Mouse (Mus musculus) cerebellum, adult 18-20 months (tissue): Measurements from ENCODE around the gene Tcl1b1.
A peak's percentile ranks its signal among the peaks of the same experiment; 100 is the strongest.
"Not testable (repeated sequence)": the region's sequence is repeated elsewhere in the genome, so short reads cannot be mapped to it uniquely, and the experiment has no call there.

Experiments
- DNase-seq, 2 experiments: peaks; one replicate each; pipeline ENCODE4 v3.0.0; 2021

Tcl1b1 gene

DNA sequence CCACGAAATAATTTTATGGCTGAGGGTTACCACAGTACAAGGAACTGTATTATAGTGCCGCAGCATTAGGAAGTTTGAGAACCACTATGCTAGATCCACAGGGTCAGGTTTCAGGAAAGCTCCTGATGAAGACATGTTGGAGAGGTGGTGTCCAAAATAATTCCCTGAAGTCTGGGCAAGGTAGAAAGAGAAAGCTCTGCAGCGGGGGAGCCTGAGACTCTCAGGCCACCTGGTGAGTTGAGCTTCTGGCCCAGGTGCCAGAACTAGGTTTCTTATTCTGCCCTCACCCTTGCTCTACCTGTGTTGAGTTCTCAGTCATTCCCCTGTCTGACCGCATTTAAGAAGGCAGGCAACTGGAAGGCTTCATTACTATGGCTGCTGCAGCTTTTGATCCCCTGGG, at the start of gene Tcl1b1:
Gene Tcl1b1, plus strand, starts transcription at position 301 of the 400 bp plus-strand sequence.
- DNase-seq: no peak

DNA sequence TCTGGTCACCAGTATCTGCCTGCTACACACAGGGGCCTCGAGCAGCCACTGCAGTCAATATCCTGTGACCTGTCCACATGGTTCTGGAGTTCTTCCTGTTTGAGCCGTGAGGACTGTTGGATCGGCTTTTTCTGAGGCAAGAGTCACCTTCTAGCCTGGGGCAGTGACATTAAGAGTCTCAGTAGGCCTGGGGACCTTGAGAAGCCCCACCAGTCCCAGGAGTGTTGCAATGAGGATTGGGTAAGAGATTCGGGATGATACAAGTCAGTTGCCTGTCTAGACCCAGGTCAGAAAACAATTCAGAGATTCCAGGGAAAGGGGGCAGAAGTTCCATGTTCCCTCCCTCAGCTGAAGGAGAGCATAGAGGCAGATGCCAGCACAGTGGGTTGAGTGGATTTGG, 49.7 kb upstream of the Tcl1b1 start:
- no peak for DNase-seq

DNA sequence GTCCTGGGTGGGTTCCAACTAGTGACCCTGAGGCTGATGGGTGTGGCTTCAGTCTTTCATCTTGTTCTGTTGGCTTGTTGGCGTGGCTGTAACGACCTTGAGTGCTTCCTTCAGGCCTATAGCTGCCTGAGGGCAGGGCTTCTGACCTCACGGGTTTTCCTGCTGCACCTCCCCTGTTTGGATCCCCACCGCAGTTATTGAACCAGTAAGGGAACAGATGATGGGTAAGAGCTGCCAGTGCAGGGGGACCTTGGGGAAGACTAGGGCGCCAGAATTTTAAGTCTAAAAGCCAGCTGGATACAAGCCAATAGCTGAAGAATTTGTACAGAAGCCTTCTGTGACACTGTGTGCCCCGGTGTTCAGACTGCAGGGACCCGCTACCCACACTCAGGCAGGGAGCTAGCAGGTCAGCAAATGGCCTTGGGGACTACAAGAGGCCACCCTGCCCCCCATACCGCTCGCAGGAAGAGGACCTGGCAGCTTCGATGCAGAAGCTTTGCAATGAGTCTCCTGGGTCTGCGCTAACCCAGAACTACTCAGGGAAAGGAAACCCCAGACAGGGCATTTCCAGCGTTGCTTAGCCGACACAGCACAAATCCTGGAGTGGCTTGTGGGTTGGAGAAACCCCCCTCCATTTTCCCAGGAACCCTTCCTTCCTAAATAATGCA, 47.0 kb upstream of the Tcl1b1 start:
- DNase-seq: no peak

DNA sequence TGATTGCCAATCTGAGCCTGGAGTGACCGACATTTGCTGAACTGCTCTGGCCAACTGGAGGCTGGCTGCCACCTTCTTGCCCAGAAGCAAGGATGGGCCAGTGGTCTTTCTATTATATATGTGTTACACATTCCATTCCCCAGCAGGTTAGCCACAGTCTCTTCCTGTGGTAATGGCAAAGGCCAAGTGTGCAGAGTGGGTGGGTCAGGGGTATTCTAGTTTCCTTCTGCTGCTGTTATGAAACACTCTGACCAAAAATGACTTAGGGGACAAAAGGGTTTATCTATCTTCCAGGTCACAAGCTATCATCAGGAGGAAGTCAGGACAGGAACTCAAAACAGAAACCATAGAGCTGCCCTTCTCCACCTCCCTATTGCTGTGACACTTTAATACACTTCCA, 42.8 kb upstream of the Tcl1b1 start:
- no peak for DNase-seq

DNA sequence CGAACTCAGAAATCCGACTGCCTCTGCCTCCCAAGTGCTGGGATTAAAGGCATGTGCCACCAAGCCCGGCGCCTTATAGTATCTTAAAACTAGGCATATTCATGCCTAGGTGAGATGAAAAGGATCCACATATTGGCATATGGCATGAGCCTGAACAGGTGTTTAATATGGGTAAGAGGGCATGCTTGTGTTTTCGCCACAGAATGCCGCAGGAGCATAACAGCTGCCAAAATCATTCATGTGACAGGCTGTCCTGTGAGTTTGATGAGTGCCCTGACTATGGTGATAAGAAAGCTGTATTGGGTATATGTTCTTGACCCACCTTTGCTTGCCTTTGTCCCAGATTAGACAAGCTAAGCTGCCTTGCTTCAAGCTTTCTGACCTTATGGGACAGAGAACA, 34.1 kb upstream of the Tcl1b1 start:
- DNase-seq: no peak

DNA sequence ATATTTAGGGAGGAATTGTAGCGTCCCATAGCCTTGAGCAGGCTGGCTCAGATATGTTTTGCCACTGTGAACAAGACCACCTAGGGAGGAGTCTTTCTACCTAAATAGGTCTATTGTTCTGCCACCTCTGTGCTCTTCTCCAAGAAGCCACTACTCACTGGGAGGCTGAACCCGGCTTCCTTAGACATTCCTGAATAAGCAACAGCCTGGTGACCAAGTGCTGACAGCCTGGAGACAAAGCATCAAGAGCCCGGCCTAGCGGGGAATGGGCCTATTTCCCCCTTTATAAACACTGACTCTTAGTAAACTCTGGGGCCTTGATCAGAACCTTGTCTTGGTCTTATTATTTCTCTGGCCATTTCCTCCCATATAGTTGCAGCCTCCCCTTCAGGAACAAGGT, 33.0 kb upstream of the Tcl1b1 start:
- no peak for DNase-seq

DNA sequence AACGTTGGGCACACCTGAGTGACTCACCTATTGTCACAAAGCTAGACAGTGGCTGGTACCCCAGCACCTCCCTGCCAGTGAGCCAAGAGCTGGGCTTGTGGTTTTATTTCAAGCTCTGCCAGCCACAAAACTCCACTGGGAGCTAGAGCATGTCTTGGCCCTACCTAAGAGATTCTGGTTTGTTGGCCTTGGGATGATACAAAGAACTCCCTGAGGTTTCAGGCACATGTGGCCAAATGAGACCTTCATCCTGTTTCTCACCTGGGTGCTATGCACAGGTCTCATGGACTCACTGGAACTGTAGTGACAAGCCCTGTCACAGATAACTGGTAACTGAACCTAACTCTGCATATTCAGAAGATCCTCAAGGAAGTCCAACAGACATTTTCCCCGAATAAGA, 31.9 kb upstream of the Tcl1b1 start:
- no peak for DNase-seq

DNA sequence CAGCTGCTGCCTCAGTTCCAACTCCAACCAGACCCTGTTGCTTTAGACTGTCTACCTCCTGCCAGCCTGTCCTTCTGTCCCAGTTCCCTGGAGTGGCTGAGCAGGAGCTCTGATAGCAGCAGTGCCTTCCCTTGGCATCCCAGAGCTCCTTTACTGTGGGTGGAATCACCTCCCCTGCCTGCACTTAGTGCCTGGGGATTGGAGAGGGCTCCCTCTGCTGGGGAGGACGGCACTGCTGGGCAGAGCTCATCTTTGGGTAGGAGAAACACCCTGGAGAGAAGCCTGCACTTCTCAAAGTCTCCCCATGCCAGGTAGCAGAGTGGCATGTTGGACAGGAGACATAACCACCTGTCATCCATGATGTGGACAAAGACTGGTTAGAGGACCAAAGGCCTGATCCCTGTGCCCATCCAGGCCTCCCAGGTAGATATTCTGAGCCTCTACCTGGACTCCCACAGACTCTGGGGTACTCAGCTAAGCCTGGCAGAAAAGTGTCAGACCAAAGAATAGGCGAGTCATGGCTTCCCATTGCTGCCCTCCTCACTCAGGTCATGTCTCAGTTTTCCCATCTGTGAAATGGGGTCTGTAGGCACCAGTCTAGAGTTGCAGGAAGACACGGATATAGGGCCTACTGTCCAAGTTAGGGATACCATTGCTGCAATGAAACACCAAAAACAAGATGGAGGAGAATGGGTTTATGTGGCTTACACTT, 29.8 kb upstream of the Tcl1b1 start:
- DNase-seq: not testable (repeated sequence)

DNA sequence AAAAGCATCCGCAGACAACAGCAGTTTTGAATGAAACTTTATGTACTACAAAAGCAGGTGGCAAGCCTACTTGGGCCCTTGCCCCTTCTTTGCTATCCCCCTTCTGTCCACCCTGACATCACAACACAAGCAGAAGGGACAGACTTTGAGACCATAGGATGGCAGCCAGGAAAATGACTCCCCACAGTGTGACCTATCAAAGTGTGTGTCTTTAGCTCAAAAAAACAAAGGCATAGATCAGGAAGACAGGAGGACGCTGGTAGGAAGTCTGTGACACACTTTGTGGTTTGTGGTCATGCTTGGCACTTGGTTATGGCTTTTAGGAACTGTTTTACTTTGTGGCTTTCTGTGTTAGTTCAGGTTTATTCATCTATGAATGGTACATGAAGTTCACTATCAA, 25.3 kb upstream of the Tcl1b1 start:
- not testable (repeated sequence) for DNase-seq

DNA sequence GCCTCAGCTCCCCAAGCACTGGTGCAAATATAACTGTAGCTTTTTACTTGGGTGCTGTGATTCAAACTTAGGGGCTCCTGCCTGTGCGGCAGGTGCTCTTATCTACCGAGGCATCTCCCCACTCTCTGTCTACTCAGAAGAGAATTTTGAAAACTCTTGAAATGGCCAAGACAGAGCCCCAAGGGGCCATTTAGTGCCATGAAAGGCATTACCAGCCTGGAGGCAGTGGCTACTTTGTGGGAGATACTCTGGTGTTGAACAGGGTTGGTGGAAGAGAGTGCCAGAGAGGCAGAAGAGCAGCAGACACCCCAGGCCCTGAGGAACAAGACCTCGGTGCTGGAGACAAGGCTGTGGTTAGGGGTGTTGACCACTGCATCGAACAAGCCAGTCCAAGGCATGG, 24.7 kb upstream of the Tcl1b1 start:
- DNase-seq: not testable (repeated sequence)

DNA sequence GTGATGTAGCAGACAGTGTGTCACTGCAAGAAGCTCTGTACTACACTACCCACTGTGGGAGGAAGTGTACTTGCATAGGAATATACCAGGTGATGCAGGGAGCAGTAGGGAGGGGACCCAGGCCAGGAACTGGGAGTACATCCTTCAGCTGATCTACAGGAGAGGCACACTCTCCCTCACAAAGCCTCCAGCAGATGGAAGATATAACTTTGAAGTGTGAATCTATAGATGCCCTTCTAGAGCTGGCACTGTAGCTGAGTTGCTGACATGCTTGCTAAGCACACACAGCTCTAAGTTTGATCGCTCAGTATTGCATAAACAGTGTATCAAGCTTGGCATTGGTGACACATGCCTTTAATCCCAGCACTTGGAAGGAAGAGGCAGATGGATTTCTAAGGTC, 21.8 kb upstream of the Tcl1b1 start:
- DNase-seq: not testable (repeated sequence)

DNA sequence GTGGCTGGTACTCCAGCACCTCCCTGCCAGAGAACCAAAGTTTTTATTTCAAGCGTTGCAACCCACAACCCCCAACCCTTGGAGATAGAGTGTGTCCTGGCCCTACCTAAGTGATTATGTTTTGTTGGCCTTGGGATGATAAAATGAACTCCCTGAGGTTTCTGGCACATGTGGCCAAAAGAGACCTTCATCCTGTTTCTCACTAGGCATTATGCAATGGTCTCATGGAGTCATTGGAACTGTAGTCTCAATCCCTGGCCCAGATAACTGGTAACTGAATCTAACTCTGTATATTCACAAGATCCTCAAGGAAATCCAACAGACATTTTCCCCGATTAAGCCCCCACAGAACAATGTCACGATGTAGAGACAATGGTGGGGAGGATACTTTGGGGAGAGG, 16.4 kb upstream of the Tcl1b1 start:
- DNase-seq: no peak

DNA sequence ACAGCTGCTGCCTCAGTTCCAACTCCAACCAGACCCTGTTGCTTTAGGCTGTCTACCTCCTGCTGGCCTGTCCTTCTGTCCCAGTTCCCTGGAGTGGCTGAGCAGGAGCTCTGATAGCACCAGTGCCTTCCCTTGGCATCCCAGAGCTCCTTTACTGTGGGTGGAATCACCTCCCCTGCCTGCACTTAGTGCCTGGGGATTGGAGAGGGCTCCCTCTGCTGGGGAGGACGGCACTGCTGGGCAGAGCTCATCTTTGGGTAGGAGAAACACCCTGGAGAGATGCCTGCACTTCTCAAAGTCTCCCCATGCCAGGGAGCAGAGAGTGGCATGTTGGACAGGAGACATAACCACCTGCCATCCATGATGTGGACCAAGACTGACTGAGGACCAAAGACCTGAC, 14.6 kb upstream of the Tcl1b1 start:
- DNase-seq: not testable (repeated sequence)

DNA sequence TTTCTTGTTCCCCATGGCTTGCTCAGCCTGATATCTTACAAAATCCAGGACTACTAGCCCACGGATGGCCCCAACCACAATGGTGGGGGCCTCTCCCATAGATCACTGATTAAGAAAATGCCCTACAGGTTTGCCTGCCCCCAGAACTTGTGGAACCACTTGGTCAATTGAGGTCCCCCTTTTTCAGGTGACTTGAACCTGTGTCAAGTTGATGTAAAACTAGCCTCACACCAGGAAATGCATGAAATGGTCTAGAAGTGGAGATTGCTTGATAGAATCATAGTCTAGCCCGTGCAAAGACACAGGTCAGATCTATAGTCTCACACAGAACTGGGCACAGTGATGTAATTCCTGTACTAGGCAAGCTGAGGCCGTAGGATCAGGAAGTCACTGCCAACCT, 13.8 kb upstream of the Tcl1b1 start, which contains the start of gene Tcl1b2:
Gene Tcl1b2, plus strand, starts transcription at position 301 of the 400 bp plus-strand sequence.
- no peak for DNase-seq

DNA sequence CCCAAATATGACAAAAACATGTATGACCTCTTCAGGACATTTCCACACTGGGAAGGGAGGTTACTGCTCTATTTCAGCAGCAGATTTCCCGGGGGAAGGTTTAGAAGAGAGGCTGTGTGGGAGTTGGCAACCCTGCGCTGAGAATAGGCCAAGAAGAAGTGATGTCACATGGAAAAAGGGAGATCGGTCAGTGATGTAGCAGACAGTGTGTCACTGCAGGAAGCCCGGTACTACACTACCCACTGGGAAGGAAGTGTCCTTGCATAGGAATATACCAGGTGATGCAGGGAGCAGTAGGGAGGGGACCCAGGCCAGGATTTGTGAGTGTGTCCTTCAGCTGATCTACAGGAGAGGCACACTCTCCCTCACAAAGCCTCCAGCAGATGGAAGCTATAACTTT, 4.2 kb upstream of the Tcl1b1 start:
- not testable (repeated sequence) for DNase-seq

DNA sequence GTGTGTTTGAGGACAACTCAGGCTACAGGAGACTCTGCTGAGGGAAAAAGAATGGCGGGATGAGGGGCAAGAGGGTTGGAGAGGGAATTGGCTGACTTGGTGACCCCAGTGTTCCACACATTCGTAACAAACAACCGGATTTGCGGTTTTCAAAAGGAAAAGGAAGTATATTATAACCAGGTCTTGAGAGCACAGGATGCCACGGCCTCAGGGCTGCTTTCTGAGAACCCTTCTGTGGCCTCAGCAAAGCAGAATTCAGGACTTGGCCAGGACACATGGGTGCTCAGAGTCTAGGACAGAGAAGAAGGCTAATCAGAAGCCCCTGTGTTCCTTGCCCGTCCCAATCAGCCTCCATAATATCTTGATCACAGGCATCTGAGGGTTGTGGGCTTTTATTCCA, 648 bp upstream of the Tcl1b1 start:
- no peak for DNase-seq

DNA sequence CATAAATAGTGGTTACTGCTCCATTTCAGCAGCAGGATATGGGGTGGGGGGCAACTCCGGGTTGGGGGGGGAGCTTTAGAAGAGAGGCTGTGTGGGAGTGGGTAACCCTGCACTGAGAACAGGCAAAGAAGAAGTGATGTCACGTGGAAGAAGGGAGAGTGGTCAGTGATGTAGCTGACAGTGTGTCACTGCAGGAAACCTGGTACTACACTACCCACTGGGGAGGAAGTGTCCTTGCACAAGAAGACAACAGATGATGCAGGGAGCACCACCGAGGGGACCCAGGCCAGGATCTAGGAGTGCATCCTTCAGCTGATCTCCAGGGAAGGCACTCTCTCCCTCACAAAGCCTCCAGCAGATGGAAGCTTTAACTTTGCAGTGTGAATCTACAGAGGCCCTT, 7.2 kb downstream of the Tcl1b1 start:
- DNase-seq: no peak

DNA sequence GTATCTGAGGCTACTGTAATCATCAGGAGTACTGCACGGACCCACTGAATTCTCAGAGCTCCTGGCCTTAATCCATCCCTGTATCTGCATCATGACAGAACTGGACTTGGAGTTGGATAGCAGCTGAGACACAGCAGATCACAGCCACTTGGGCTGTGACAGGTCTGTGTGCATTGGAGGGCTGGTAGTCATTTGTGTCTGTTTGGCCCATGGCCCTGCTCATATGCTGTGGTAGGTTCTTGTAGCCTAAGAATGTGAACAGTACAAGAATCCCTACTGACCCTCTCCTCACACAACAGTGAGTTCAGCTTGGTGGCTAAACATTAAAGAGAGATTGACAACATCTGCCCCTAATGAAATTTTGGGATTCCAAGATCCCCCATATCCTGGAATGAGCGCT, 13.9 kb downstream of the Tcl1b1 start:
- no peak for DNase-seq

DNA sequence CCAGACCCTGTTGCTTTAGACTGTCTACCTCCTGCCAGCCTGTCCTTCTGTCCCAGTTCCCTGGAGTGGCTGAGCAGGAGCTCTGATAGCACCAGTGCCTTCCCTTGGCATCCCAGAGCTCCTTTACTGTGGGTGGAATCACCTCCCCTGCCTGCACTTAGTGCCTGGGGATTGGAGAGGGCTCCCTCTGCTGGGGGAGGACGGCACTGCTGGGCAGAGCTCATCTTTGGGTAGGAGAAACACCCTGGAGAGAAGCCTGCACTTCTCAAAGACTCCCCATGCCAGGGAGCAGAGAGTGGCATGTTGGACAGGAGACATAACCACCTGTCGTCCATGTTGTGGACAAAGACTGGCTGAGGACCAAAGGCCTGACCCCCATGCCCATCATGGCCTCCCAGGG, 14.8 kb downstream of the Tcl1b1 start:
- peak; percentile 21 to 31 for DNase-seq

DNA sequence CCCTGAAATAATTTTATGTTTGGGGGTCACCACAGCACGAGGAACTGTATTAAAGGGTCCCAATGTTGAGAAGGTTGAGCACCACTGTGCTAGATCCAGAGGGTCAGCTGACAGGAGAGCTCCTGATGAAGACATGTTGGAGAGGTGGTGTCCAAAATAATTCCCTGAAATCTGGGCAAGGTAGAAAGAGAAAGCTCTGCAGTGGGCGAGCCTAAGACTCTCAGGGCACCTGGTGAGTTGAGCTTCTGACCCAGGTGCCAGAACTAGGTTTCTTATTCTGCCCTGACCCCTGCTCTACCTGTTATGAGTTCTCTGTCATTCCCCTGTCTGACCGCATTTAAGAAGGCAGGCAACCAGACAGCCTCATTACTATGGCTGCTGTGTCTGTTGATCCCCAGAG, 16.6 kb downstream of the Tcl1b1 start, which contains the start of gene Tcl1b5:
Gene Tcl1b5, plus strand, starts transcription at position 301 of the 400 bp plus-strand sequence.
- DNase-seq: not testable (repeated sequence)

DNA sequence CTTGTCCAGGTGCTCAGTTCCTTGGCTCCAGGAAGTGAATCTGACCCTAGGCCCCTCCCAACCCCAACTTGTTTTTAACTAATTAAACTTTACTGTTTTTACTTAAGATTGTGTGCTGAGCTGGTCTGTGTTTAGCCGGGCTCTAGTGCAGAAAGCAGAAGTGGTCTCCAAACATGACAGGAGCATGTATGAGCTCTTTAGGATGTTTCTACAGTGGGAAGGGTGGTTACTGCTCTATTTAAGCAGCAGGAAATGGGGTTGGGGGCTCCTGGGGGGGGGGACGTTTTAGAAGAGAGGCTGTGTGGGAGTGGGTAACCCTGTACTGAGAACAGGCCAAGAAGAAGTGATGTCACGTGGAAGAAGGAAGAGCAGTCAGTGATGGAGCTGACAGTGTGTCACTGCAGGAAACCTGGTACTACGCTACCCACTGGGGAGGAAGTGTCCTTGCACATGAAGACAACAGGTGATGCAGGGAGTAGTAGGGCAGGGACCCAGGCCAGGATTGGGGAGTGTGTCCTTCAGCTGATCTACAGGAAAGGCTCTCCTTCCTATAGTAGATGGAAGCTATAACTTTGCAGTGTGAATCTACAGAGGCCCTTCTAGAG, 21.7 kb downstream of the Tcl1b1 start:
- DNase-seq: not testable (repeated sequence)

DNA sequence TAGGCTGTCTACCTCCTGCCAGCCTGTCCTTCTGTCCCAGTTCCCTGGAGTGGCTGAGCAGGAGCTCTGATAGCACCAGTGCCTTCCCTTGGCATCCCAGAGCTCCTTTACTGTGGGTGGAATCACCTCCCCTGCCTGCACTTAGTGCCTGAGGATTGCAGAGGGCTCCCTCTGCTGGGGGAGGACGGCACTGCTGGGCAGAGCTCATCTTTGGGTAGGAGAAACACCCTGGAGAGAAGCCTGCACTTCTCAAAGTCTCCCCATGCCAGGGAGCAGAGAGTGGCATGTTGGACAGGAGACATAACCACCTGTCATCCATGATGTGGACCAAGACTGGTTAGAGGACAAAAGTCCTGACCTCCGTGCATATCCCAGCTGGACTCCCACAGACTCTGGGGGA, 29.5 kb downstream of the Tcl1b1 start:
- not testable (repeated sequence) for DNase-seq

DNA sequence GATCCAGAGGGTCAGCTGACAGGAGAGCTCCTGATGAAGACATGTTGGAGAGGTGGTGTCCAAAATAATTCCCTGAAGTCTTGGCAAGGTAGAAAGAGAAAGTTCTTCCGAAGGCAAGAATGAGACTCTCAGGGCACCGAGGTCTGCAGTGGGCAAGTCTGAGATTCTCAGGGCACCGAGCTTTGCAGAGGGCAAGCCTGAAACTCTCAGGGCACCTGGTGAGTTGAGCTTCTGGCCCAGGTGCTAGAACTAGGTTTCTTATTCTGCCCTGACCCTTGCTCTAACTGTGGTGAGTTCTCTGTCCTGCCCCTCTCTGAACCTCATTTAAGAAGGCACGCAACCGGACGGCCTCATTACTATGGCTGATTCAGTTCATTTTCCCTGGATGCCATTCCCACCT, 31.3 kb downstream of the Tcl1b1 start, which contains the start of gene Tcl1b3:
Gene Tcl1b3, plus strand, starts transcription at position 301 of the 400 bp plus-strand sequence.
- not testable (repeated sequence) for DNase-seq
